Mouse (Mus musculus) lung, postnatal 0 days (tissue): ENCODE measurements around the gene Shroom3.

ENCODE experiments used
- CTCF ChIP-seq: IDR thresholded peaks from 2 replicates; pipeline ENCODE4 v1.5.1; 2016; ENCODE audit warnings: antibody characterized with exemption, mild to moderate bottlenecking
- EP300 ChIP-seq: IDR thresholded peaks from 2 replicates; pipeline ENCODE4 v1.6.1; 2016; ENCODE audit warnings: antibody characterized with exemption, mild to moderate bottlenecking, control low read depth

DNA sequence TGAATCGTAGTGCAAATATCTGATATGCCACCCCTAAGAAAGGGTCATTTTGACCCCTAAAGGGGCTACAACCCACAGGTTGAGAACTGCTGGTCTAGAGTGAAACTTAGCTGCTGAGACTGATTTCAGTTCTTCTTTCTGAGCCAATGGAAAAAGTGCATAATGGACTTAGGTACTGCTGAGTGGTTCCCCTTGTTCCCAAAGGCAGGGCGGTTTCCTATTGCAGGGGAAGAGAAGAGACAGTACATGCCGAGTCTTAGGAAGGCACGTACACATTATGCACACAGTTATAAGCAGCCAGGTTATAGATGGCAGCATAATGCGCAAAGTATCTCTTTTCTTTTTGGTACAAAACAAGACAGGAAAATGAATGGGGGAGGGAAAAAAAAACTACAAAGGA, 4.9 kb downstream of the Shroom3 start:
- TF ChIP-seq CTCF (no peak), EP300 (no peak)
